Mouse (Mus musculus): ENCODE results near the gene Anxa4.

Gene Anxa4

GRCm38 (mm10) chr6:86800467-86800866, 7.1 kb upstream of the Anxa4 start:
- no peak for DNase-seq (ENCODE audit: low spot score)

- DNase-seq (ENCODE audit: low spot score): no peak
Measured at GRCm38 (mm10) chr6:86797455-86797854, 4.1 kb upstream of the Anxa4 start.

- DNase-seq (ENCODE audit: low spot score): no peak
Measured at GRCm38 (mm10) chr6:86793957-86794356, 573 bp upstream of the Anxa4 start.

- no peak for DNase-seq (ENCODE audit: low spot score)
Measured at GRCm38 (mm10) chr6:86790351-86790943, 2.9 kb downstream of the Anxa4 start.

- no peak for DNase-seq (ENCODE audit: low spot score)
Measured at GRCm38 (mm10) chr6:86788242-86788641, 5.1 kb downstream of the Anxa4 start.

- no peak for DNase-seq (ENCODE audit: low spot score)
Measured at GRCm38 (mm10) chr6:86786545-86786944, 6.8 kb downstream of the Anxa4 start.

- DNase-seq (ENCODE audit: low spot score): no peak
Measured at GRCm38 (mm10) chr6:86784739-86785138, 8.6 kb downstream of the Anxa4 start.

- no peak for DNase-seq (ENCODE audit: low spot score)
Measured at GRCm38 (mm10) chr6:86782342-86782741, 11.0 kb downstream of the Anxa4 start.

GRCm38 (mm10) chr6:86781361-86781957, 11.9 kb downstream of the Anxa4 start:
- no peak for DNase-seq (ENCODE audit: low spot score)

GRCm38 (mm10) chr6:86778910-86779594, 14.3 kb downstream of the Anxa4 start:
- no peak for DNase-seq (ENCODE audit: low spot score)

- no peak for DNase-seq (ENCODE audit: low spot score)
Measured at GRCm38 (mm10) chr6:86777181-86777580, 16.2 kb downstream of the Anxa4 start.

GRCm38 (mm10) chr6:86776706-86777071, 16.7 kb downstream of the Anxa4 start:
- DNase-seq (ENCODE audit: low spot score): no peak

- no peak for DNase-seq (ENCODE audit: low spot score)
Measured at GRCm38 (mm10) chr6:86776001-86776705, 17.2 kb downstream of the Anxa4 start.

GRCm38 (mm10) chr6:86774937-86775336, 18.4 kb downstream of the Anxa4 start:
- no peak for DNase-seq (ENCODE audit: low spot score)

GRCm38 (mm10) chr6:86773830-86774229, 19.6 kb downstream of the Anxa4 start:
- DNase-seq (ENCODE audit: low spot score): no peak

GRCm38 (mm10) chr6:86772631-86773030, 20.8 kb downstream of the Anxa4 start:
- no peak for DNase-seq (ENCODE audit: low spot score)

- no peak for DNase-seq (ENCODE audit: low spot score)
Measured at GRCm38 (mm10) chr6:86768938-86769337, 24.4 kb downstream of the Anxa4 start.

- DNase-seq (ENCODE audit: low spot score): no peak
Measured at GRCm38 (mm10) chr6:86768186-86768776, 25.1 kb downstream of the Anxa4 start.

GRCm38 (mm10) chr6:86767465-86767864, 25.9 kb downstream of the Anxa4 start:
- no peak for DNase-seq (ENCODE audit: low spot score)

GRCm38 (mm10) chr6:86765637-86766059, 27.7 kb downstream of the Anxa4 start:
- no peak for DNase-seq (ENCODE audit: low spot score)

- no peak for DNase-seq (ENCODE audit: low spot score)
Measured at GRCm38 (mm10) chr6:86754105-86754863, 39.1 kb downstream of the Anxa4 start.
